Mouse (Mus musculus) cerebellum, postnatal 4 days (tissue): ENCODE results near the gene 2300003K06Rik.
"Not testable (repeated sequence)": the region's sequence is repeated elsewhere in the genome, so short reads cannot be mapped to it uniquely, and the experiment has no call there.

Experiments used
- DNase-seq, 2 experiments: peaks; one replicate each; pipeline ENCODE4 v3.0.0; 2022; ENCODE audit warnings: low spot score in 2 of 2, mixed read lengths in 1 of 2

The 2300003K06Rik gene

DNA sequence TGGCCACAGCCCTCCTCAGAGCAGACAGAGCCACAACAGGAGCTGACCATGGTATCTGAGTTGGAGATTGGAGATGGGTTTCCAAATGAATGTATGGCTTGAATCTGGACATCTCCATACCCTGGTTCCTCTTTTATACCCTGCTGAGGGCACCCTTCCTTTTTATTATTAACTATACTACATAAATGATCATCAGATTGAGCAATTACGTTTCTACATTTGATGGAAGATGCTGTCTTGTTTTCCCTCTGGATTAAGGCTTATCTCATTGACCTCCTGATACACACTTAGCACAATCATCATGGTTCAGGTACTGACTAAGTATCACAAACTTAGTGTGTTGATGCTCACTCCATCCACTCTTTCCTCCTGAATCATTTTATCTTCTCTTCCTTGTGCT lies at the start of gene 2300003K06Rik:
TSS of gene 2300003K06Rik (minus strand) at position 101 of the 400 bp plus-strand sequence.
- no peak for DNase-seq

DNA sequence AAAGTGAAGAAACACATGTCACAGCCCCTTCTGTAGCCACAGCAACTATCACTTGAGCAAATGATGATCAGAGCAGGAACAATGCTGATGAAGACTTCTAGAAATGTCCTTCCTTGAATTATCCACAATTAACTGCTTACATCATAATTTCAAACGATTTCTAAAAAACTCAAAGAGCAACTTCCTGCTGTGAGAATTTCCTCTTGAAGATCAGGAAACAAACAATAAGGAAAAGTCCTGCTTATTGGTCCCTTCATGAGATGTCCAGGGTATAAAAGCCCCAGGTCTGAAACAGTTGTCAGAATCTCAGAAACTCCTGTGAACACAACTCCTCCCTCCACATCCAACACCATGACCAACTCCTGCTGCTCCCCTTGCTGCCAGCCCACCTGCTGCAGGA lies 41.0 kb upstream of the 2300003K06Rik start, which contains the start of gene Gm11567:
TSS of gene Gm11567 (plus strand) at position 301 of the 400 bp plus-strand sequence.
- not testable (repeated sequence) for DNase-seq

DNA sequence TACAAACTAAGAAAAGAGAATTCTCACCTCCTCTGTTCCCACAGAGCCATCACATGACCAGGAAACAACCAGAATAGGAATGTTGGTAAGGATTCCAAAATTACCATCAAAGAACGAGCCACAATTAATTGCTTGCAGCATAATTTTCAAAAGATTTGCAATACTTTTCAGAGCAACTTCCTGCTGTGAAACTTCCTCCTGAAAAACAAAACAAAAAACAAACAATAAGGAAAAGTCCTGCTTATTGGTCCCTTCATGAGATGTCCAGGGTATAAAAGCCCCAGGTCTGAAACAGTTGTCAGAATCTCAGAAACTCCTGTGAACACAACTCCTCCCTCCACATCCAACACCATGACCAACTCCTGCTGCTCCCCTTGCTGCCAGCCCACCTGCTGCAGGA lies 35.2 kb upstream of the 2300003K06Rik start, which contains the start of gene Krtap9-1:
TSS of gene Krtap9-1 (plus strand) at position 301 of the 400 bp plus-strand sequence.
- not testable (repeated sequence) for DNase-seq

DNA sequence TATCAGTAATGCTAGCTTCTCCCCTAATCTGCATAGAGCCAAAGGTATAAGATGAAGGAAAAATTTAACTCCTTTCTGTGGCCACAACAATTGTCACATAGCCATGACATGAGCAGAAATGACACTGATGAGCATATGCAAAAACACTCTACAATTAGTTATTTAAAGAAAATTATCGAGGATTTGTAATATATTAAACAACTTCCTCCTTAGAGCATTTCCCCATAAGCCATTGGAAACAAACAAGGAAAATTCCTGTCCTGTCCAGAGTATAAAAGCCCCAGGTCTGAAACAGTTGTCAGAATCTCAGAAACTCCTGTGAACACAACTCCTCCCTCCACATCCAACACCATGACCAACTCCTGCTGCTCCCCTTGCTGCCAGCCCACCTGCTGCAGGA lies 26.3 kb upstream of the 2300003K06Rik start, which contains the start of gene Gm11559:
TSS of gene Gm11559 (plus strand) at position 301 of the 400 bp plus-strand sequence.
- not testable (repeated sequence) for DNase-seq

DNA sequence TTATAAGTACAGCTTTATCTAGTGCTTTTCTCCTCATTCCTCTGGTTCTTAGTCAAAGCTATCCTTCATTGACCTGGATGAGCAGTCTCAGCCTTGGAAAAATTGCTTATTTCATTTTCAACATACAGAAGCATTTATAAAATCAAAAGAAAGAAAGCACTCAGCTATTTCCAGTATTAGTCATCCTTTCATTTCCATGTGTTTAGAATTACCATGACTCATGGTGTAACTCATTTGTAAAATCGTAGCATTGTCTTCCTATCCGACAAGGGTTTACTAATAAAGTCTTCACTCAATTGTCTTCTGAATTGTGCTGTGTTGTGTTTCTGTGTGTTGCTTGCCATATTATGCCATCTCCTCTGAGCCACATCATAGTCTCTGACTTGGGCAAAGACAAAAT lies 20.9 kb upstream of the 2300003K06Rik start:
- DNase-seq, result no peak

DNA sequence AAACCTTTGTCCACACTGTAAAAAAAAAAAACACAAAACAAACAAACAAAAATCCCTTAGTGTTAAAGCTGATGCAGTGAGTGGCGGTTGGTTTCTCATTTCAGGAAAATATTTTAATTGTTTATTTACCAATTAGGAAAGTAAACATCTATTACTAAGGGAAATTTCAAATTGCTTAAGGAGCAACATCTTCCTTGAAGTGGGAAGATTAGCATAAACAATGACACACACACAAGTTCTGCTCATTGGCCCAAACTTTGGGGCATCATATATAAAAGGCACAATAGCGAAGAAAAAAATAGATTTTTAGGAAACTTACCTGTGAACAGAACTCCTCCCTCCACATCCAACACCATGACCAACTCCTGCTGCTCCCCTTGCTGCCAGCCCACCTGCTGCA lies 19.8 kb upstream of the 2300003K06Rik start, which contains the start of gene Gm11568:
TSS of gene Gm11568 (plus strand) at position 301 of the 400 bp plus-strand sequence.
- no peak for DNase-seq

DNA sequence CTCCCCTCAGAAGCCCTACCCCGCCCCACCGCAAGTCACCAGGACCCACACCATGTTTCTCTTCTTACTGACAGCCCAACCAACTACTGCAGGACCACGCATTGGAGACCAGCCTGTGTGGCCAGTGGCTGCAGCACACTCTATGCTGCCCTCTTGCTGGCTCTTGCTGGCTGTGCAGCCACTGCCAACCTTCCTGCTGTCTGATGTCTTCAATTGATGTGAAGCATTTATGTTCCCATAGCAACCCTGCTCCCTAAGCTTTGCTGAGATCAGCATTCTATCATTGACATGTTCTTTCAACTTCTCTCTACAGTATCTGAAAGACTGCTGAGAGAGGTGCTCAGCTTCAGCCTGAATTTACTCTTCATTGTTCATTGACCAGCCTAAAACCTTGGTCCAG lies 16.3 kb upstream of the 2300003K06Rik start:
- DNase-seq, result peak in 1 of 2 experiments; percentile 13

DNA sequence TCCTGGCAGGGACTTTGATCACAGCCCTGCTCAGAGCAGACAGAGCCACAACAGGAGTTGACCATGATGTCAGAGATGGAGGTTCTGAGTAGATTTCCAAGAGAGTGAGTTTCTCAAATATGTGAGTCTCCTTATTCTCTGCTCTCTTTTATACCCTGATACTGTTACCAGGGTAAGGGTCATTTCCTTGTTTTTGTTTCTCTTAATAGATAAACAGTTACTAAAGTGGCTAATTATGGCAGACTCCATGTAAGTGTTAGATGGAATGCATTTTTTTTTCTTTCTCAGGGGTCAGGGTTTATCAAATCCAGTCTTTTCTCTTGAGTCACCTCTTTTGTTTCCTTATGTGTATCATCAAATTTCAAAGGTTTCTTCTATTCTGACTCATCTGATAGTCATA lies 13.6 kb upstream of the 2300003K06Rik start, which contains the start of gene Krtap4-16:
TSS of gene Krtap4-16 (minus strand) at position 101 of the 400 bp plus-strand sequence.
- DNase-seq, result no peak

DNA sequence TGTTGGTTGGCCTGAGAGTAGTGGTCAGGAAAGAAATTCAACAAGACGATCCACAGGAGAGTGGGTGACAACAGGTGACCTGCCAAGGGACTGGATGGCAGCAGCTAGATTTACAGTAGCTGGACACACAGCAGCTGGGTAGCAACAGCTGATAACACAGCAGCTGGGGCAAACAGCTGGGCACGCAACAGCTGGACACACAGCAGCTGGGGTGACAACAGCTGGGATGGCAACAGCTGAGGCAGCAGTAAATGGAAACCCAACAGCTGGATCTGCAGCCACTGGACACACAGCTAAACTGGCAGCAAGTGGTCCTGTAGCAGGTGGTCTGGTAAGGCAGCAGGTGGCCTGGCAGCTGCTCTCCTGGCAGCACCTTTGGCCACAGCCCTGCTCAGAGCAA lies 8.9 kb upstream of the 2300003K06Rik start:
- no peak for DNase-seq

DNA sequence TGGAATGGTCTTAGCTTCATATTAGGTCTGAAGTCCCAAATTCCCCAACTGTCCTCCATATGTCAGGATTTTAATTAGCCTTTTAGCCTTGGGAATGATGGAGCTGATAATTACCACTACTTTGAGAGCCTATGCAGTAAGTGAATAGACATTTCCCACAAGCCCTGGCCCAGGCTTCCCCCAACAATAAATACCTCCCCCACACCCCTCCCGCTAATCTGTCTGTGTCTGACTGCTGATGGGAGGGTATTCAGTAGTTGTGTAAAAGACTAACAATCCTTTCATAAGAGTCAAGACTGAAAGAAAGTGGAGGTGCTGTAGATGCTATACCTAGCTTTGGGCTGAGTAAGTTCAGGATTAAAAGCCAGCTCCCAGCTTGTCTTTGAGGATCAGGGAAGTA lies 4.3 kb upstream of the 2300003K06Rik start:
- DNase-seq, result no peak

DNA sequence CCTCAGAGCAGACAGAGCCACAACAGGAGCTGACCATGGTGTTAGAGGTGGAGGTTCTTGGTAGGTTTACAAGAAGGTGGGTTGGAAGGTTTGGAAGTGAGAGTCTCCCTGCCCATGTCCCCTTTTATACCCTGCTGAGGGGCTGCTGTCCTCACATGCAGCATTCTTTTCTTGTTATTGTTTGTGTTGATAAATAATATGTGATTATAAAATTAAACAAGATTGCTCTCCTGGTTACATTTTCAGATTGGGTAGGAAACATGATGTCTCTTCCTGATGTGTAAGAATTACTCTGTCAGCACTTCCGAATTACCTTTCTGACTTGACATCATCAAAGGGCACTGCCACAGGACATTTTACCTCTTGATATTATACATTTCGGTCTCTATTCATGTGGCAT lies 22.3 kb downstream of the 2300003K06Rik start, which contains the start of gene Gm11564:
TSS of gene Gm11564 (minus strand) at position 101 of the 400 bp plus-strand sequence.
- DNase-seq, result not testable (repeated sequence)

DNA sequence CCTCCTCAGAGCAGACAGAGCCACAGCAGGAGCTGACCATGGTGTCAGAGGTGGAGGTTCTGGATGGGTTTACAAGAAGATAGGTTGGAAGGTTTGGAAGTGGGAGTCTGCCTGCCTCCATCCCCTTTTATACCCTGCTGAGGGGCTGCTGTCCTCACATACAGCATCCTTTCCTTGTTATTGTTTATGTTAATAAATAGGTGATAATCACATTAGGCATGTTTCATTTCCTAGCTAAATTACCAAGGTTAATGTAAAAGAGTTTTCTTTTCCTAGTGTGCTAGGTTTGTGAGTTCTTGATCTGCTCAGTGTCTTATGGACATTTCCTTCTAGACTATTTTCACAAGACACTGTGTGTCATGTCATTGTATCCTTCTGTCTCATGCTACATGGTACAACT lies 28.1 kb downstream of the 2300003K06Rik start, which contains the start of gene Krtap4-13:
TSS of gene Krtap4-13 (minus strand) at position 101 of the 400 bp plus-strand sequence.
- not testable (repeated sequence) for DNase-seq

DNA sequence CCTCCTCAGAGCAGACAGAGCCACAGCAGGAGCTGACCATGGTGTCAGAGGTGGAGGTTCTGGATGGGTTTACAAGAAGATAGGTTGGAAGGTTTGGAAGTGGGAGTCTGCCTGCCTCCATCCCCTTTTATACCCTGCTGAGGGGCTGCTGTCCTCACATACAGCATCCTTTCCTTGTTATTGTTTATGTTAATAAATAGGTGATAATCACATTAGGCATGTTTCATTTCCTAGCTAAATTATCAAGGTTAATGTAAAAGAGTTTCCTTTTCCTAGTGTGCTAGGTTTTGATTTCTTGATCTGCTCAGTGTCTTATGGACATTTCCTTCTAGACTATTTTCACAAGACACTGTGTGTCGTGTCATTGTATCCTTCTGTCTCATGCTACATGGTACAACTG lies 33.5 kb downstream of the 2300003K06Rik start, which contains the start of gene Gm11554:
TSS of gene Gm11554 (minus strand) at position 101 of the 400 bp plus-strand sequence.
- not testable (repeated sequence) for DNase-seq

DNA sequence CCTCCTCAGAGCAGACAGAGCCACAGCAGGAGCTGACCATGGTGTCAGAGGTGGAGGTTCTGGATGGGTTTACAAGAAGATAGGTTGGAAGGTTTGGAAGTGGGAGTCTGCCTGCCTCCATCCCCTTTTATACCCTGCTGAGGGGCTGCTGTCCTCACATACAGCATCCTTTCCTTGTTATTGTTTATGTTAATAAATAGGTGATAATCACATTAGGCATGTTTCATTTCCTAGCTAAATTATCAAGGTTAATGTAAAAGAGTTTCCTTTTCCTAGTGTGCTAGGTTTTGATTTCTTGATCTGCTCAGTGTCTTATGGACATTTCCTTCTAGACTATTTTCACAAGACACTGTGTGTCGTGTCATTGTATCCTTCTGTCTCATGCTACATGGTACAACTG lies 39.0 kb downstream of the 2300003K06Rik start, which contains the start of gene Gm11569:
TSS of gene Gm11569 (minus strand) at position 101 of the 400 bp plus-strand sequence.
- DNase-seq, result not testable (repeated sequence)

DNA sequence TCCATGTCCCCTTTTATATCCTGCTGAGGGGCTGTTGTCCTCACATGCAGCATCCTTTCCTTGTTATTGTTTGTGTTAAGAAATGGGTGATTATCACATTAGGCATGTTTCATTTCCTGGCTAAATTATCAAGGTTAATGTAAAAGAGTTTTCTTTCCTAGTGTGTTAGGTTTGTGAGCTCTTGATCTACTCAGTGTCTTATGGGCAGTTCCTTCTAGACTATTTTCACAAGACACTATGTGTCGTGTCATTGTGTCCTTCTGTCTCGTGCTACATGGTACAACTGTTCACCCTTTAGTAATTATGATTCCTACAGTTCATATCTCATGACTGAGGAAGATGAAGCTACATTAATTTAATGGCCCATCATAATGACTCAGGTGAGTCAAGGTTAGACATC lies 44.5 kb downstream of the 2300003K06Rik start, which contains the start of gene Gm11596:
TSS of gene Gm11596 (minus strand) at position 101 of the 400 bp plus-strand sequence.
- no peak for DNase-seq
